Mouse (Mus musculus) thymus, postnatal 14 days (tissue): ENCODE data around the gene Tiprl.

Experiments
- DNase-seq: peaks from one replicate; pipeline ENCODE4 v3.0.0; 2021

Tiprl gene

DNA sequence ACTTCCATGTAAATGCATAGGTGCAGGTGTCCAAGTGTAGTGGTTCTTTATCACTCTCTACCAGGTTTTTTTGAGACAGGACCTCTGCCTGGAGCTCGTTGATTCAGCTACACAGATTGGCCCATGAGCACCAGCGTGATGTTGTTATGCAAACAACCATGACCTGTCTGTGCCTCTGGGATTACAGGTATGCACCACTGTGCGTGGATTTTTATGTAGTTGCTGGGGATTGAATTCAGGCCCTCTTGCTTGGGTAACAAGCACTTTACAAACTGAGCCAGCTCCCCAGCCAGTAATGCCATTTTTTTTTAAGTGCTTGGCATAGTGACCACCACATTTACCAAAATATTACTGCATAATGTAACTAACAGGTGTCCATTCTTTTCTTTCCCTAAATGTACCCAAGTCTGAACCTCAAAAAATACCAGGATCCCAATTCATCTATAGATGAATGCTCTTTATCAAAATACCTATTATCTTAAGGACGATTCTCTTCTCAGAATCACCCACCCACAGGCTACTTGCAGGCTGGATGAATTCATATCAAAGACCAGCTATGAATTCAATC is 35.3 kb downstream of the Tiprl start:
- DNase-seq, result no peak

DNA sequence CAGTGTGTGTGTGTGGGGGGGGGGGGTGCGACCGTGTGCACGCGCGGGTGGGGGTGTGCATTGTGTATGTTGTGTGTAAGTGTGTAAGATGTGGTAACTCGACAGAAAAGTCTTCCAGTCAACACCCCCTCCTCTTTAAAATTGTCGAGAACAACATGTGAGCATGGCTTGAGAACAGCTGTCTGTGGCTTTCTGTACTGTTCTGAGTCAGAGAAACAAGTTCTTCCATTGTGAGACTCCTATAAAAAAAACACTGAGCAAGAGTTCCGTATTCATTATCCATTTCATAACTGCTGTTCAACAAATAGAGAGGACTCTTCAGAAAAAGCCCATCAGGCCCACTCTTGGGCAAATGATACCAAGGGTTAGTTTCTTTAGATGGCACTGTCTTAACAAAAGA is 36.0 kb downstream of the Tiprl start:
- DNase-seq, result no peak

DNA sequence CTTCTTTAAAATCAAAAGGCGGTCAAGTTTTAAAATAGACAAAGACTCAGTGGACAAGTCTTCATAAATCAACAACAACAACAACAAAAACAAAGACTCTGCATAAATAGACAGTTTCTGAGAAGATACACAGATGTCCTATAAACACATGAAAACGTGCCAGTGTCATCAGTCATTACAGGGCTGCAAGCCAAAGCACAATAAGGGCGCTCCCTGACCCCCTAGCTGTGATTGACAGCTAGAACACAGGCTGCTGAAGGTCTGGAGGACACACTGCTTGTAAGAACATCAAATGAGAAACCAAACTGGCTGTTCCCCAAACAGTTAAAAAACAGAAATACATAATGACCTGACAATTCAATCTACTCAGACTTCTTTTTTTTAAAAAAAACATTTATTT is 37.2 kb downstream of the Tiprl start:
- no peak for DNase-seq

DNA sequence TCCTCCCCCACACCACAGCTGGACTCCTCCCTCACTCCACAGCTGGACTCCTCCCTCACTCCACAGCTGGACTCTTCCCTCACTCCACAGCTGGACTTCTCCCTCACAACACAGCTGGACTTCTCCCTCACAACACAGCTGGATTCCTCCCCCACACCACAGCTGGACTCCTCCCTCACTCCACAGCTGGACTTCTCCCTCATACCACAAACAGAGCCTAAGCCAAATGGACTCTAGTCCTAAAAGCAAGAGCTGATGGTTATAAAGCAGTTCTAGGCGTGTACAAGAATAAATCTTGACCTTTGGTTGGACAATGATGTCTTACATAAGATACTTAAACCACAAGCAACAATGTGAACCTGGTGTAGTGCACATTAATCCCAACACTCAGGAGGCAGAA is 37.8 kb downstream of the Tiprl start:
- no peak for DNase-seq

DNA sequence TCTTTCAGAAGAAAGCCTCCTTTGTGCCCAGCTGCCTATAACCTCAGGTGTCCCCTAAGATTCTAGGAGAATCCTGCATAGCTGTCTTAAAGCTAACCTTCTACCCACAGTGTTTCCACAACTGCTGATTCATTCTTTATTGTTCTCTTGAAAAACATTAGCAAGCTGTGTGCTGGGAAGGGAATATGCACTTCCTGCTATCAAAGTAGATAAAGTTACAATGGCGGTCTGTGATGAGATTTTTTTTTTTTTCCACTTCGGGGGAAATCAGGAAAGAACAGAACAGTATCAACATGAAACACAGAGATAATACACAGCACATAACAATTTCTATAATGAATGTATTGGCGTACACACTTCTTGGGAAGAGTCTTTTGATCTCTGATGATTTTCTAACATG is 38.9 kb downstream of the Tiprl start:
- DNase-seq, result no peak

DNA sequence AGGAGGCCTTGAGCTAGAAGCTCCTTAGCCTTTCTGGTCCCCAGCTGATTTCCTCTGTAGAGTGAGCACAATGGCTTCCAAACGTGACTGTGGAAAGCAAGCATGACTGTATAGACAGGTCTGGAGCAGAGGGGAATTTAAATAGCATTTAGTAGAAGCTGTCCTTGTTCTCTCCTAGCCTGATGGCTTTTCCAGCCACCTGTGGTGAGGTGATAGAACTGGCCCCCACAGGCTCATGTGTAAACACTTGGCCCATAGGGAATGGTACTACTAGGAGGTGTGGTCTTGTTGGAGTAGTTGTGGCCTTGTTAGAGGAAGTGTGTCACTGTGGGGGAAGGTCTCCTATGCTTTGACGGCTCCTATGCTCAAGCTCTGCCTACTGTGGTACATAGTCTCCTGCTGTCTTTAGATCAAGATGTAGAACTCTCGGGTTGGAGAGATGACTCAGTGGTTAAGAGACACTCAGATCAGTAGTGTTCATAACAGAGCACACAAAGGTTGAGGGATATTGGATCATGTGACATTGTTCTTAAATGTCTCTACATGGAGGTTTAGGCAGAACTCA is 41.3 kb downstream of the Tiprl start:
- DNase-seq, result no peak

DNA sequence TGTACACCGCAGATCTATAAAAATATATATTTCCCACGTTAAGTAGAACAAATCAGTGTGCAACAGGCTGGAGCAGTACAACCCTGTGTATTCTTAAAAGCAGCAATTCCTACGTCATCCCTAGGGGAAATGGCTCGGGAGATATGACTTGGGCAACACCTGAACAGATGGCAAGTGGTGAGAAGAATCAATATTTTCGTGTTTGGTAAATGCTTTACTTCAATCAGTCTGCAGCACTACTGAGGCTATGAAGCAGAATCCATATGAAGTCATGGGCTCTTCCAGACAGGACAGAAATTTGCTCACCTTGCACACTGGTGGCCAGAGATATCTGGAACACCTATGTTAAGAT is 42.2 kb downstream of the Tiprl start:
- DNase-seq, result no peak

DNA sequence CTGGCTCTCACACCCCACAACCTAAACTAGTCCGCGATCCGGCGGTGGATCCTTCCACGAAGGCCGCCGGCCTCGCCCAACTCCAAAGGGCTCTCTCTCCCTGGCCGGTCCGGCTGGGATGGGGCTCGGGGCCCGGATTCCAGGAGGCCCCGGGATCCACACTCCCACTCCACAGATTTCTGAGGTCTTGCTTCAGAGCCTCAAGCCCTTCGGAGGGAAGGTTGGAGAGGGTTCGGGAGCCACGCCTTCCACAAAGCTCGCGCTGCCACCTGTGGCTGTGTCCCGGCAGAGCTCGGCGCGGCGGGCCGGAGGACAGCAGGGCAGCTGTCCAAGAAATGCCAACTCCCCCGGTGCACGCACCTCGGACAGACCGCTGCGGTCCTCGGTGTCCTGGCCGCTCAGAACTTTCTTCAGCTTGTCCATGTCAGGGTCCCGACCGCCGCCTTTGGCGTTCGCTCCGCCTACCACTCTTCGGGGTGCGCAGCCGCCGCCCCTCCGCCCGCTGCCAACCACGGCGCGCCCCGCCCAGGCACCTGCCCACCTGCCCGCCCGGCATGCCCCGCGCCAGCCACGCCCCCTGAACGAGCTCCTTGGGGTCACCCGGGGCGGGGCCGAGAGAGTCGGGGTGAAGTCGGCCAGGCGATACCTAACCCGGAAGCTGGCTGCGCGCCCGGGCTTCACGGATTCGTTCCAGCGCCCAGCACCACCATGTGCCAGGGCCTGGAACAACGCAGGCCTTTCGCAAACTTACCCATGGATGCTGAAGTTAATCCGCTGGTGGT is 42.7 kb downstream of the Tiprl start, which contains the start of gene Sft2d2:
TSS of gene Sft2d2 (minus strand) at position 559 of the 782 bp plus-strand sequence.
- DNase-seq, result peak; percentile 99

DNA sequence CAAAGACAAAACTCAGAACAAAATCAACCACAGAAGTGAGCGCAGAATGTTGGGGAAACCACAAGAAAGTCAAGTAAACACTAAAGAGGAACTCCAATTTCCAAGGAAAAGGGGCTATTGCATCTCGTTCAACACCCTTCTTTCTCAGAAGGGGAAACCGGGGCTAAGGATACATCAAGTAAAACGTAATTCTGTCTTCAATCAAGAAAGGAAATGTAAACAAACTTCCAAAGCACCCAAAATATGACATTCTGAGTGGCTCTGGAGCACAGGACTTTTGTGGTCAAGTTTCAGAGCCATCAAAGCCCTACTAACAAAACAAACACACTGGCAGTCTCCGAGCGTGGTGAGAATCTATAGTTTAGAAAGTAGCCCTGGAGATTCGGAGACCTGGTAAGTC is 43.4 kb downstream of the Tiprl start:
- no peak for DNase-seq

DNA sequence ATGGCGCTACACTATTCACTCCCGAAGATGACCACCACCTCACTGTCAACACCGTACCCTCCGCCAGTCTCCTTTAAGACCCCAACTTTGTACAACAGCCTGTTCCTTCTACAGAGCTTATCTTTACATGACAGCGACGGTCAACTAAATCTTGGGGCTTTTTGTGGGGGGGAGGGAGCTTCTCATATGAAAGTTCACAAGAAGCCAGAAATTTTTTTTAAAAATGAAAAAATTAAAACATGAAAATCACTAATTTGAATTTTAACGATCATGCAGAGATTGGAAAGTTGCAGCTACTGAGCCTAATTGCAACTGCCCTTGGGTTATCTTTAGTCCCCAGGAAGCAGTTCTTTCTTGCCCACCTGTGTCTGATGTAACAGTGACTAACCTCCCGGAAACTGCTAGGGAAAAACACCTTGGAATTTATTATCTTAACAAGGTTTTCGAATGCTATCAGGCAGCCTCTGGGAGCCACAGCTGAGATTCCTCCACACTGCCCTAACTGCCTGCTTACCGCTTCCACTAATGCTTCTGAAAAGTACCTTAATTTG is 44.0 kb downstream of the Tiprl start:
- no peak for DNase-seq

DNA sequence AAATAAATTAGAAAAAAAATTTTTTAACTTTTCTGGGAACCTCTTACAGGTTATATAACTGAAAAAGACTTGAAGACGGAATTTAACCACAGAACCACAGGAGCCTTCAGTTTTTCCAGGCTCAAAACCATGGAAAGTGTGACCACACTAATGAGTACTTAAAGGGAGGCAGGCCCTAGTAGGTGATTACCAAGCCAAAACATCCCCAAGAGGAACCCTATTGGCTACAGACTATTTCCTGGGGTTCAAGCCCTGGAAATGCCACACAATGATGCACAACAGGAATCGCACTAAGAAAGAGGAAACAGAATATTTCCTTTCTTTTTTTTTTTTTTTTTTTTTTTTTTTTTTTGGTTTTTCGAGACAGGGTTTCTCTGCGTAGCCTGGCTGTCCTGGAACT is 44.7 kb downstream of the Tiprl start:
- DNase-seq, result no peak

DNA sequence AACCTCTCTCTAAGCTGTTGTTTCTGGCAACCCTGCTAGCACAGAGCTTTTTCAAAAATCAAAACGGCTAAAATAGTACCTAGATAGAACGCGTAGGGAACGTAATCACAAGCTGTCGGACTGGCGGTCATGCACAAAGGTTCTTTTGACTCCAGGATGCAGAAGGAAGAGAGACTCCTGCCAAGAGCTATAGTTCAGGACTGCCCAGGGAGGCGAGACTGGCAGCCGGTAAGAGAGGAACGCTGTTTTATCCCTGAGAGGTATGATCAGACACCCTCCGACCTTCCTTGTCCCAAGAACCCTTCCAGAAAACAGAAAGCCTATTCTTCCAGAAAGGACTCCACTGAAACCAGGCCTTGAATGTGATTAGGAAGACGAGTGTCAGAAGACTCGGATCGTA is 45.2 kb downstream of the Tiprl start:
- no peak for DNase-seq

DNA sequence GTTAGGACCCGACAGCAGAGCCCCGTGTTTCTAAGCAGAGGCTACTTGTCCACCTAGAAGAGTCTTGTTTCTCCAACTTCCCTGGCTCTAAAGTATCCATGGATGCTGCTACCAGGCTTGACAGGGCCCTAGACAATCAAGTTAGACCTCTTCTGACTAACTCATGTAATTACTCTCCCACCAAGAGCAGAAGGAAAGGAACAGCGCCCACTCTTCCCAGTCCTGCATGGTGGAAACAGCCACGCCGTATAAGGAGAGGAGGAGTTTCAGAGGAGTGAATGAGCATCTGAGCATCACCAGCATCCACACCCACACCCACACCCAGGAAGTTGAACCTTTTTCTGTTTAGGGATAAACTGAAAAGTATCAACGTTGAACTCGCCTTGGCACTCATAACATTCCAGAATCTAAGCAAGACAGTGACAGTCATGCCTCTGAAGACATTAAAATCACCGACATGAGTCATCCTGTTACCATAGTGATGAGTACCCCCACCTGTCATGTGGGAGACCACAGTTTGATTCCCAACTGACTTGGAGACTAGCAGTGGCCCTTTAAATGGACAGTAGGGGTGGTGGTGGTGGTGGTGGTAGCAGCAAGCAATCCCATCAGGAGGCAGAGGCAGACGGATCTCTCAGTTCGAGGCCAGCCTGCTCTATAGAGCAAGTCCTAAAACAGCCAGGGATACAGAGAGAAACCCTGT is 46.1 kb downstream of the Tiprl start:
- DNase-seq, result no peak

DNA sequence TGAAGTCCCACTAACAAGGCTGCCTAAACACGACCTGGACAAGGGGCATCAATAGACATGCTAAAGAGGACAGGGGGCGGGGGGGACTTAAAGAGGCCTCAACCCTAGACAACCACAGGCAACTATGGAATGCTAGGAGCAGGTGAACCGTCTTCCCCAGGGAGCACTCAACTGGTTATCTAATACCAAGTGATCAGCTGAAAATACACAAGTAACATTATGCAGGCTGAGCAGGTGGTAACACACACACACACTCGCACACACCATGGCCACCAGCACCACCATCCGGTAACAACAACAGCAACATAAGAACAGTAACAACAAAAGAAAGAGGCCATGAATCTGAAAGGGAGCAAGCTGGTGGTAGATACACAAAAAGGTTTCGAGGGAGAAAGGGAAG is 46.7 kb downstream of the Tiprl start:
- DNase-seq, result no peak

DNA sequence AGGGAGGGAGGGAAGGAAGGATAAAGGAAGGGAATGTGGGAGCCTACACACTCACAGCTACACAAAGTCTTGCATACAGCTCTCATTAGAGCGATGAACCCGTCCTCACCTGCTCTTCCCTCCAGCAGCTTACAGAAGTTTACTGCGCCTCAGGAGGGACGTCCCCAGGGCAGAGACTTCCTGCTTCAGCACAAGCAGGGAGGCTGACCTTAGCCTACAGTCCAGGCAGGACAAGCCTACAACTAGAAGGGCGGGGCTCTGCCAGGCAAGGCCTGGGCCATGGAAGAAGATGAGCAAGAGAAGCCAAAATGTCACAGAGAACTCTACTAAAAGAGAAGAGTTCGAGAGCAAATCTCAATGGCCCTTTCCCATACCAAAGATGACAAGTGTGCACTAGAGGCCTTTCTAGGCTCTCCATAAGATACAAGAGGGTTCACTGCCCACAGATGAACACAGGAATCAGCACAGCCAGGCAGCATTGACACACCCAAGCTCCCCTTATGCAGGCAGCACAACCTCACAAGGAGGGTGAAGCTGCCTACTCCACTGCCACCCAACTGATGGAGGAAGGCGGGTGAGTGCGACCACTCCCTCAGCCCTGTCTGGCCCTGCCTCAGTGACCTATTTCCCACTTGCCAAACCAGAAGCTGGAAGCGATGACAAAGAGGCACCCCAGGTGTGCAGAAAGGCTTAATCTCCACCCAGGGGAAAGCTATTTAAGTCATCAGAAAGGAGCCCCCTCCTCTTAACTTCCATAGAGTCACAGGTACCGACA is 47.8 kb downstream of the Tiprl start:
- DNase-seq, result peak; percentile 54

DNA sequence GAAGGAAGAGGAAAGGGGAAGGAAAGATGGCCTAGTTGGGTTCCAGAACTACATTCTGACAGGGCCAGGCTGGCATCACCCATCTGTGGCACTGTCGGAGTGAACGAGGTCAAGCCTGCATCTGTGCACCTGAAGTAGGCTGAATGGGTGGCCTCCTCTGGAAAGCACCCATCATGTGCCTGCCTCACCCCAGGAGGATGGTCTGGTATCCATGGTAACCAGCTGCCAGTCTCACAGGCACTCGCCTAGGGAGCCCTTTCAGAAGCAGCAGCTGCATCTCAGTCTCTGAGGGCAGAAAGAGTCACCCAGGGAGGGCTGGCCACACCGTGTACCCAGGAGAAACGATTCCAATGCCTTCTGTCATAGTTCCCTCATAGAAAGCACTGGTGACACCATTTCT is 49.4 kb downstream of the Tiprl start:
- DNase-seq, result peak; percentile 60

DNA sequence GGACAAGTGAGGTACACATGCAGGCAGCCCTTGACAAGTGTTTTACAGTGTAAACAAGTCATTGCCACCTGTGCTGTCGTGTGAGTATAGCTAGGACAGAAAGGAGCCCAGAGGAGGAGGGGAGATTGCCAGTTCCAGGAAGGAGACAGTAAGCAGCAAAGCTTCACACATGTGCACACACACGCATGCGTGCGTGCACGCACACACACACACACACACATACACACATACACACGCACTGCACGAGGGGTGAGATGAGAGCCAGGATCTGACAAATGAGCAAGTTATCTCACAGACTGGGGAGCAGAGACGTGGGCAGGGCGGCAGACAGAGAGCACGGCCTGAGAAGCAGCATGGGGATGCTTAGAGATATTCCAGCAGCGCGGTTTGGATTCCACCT is 50.3 kb downstream of the Tiprl start:
- DNase-seq, result no peak

DNA sequence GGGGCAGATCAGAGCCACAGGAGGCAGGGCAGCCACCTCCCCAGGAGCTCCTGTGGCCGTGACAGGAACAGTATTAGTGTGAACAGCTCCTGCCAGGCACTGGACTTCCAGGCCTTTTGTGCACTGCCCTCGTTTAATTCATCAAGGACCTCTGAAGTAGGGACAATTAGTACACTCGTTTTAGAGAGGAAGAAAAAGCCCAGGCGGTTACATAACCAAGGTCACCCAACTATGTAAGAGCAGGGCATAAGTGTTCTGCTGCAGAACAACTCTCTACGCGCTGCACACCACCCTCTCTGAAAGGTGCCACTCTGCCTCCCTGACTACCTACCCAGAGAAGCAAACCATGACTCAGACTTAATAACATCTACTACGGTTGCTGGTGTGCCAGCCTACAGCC is 51.7 kb downstream of the Tiprl start:
- no peak for DNase-seq

DNA sequence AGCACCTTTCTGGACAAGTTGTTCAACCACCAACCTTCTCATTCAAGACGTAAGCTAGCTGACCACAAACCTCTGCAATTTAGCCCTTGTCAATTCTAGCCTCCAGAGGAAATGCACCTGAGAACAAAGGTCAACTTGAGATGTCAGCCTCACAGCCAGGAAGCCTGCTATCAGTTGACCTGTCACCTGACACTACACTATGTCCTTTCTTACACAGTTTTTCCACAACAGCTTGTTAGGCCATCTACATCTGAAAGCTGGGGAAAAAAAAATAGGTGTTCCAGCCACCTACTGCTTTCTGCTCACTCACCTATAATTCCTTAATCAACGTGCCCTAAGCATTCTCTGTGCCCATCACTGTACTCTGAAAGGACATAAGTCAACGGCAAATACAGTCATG is 52.6 kb downstream of the Tiprl start:
- no peak for DNase-seq

DNA sequence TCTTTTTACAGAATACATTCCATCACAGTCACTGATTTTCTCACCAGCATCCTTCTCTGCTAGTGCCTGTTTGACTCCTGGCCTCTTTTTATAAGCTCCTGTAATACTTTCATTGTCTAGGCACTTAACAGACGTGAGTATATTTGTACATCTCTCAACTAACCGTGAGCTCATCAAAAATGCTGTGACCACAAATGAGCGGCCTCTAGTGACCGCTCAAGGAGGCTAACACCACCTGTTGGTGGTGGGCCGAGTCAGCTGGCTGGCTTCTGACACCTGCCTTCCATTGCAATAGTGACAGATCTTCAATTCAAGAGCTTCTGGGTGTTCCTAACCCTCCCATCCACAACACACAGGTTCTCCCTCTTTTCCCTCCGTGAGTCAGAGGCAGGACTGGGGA is 53.4 kb downstream of the Tiprl start:
- no peak for DNase-seq

DNA sequence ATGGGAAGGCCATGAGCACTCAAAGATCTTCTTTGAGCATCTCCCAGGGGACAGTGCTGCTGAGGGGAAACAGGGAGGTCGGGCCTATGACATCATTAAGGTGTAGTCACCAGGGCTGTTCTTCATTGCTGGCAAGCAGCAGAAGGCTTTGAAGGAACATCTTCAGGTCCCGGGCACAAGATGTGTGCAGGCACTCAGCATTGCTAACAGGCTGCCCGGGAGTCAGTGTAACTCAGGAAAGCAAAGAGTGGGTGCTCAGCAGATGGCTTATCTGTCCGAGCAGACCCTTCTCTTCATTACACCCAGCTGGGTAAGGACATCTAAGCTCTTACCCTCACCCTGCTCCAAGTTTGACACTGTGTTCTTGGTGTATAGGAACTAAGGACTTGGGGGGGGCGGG is 57.5 kb downstream of the Tiprl start:
- no peak for DNase-seq

DNA sequence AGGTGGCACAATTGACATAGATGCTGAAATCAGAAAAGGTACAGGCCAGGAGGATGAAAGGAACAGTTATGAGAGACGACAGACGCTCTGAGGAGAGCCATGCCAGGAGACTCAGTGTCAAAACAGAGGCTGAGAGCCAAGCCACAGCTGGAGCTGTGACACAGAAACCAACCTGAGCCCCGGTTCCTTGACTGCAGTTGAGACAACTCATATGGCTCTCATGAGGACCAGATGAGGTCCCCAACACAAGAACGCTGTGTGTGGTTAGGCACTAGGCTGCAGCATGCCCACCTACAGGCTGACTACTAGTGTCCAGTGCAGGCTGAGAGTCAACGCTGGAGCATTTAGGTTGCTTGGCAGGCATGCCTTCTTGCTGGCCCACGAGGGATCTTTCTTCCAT is 58.7 kb downstream of the Tiprl start:
- no peak for DNase-seq

DNA sequence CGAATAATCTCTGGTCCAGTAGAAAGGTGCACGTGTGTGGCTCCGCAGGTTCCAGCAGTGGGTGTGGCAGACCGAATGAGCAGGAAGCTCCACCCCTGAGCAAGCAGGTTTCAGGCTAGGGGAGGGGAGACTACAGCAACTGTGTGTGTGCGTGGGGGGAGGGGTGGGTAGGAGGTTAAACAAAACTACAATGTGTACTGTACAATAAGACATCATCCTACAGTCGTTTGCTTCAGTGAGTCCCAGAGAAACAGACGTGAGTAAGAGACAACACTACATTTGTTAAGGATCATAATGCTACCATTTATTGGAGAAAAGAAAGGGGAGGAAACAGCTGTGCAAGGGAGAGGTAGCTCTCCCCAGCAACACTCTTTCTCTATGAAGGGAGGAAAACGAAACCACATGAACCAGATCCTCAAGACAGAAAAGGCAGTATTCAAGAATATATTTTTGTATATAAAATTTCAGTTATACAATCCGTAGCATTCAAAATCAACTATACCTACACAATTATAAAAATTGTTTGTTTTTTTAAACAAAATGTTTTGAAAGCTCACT is 62.7 kb downstream of the Tiprl start:
- no peak for DNase-seq
